Mouse (Mus musculus): ENCODE measurements around the gene Dph7. TPM values are rescaled to one million over a fixed set of nuclear protein-coding genes. Genes with fewer than 3 reads are reported as not detected.
"Not testable (repeated sequence)": the region's sequence is repeated elsewhere in the genome, so short reads cannot be mapped to it uniquely, and the experiment has no call there.

Gene Dph7
- total RNA-seq, 2 experiments from 2014 or later = 4.6 to 5.2 TPM

GRCm38 (mm10) chr2:24952537-24953055 lies 9.6 kb upstream of the Dph7 start:
- intact Hi-C loops (cut with DNase I) = no loop called here
- no peak for DNase-seq

DNA sequence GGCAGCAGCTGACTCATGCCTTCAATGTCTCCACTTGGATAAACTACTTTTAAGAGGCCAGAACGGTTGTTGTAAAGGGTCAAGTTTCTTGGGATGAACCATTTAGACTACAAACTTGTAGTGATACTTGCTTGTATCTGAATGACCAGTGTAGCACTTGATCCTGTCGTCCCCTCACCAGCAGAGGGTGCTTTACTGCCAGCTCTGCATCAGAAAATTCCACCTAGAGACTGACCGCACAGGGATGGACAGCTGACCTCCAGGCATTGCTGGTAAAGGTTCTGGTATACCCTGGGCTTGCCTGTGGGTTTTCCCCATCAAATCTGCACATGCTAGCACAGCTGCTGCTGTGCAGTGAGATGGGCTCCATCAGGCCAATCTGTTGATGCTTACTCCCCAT lies 1.3 kb upstream of the Dph7 start:
- peak; percentile 11 to 32 for DNase-seq
- intact Hi-C loops (cut with DNase I) = loop anchor here (5.0 kb wide), 1 partner anchor 41 kb away; no protein-coding TSS in a partner anchor

- DNase-seq = no peak
- intact Hi-C loops (cut with DNase I) = no loop called here
These were observed 8.2 kb downstream of the Dph7 start for GRCm38 (mm10) chr2:24970386-24970785.

GRCm38 (mm10) chr2:24974452-24974851 lies 12.3 kb downstream of the Dph7 start:
- intact Hi-C loops (cut with DNase I); DNase-seq: not testable (repeated sequence)

- intact Hi-C loops (cut with DNase I) = no loop called here
- DNase-seq = peak; percentile 97
These were observed 12.9 kb downstream of the Dph7 start, which contains the start of gene Mrpl41 for GRCm38 (mm10) chr2:24974906-24975703. TSS of gene Mrpl41 (minus strand) at chr2:24975098.

- intact Hi-C loops (cut with DNase I) = no loop called here
- peak; percentile 78 to 79 for DNase-seq
These were observed 13.6 kb downstream of the Dph7 start, which contains the start of gene Pnpla7 for GRCm38 (mm10) chr2:24975704-24976297. TSS of gene Pnpla7 (plus strand) at chr2:24976033.

DNA sequence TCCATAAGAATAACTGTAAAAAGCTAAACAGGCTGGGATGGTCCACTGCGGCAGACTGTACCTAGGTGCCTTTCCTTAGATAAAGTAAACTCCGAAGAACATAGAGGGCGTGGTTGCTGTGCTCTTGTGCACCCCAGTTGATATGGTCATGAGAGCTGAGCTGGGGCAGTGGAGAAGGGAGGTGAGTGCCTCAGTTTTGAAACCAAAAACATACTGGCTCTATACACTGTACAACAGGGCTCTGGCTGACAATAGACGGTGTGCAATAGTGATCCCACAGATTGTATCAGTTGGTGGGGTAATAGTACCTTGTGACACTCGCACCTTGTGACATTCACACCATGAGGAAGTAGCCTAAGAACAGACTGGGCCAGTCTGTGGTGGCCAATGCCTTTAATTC lies 14.8 kb downstream of the Dph7 start:
- intact Hi-C loops (cut with DNase I) = no loop called here
- DNase-seq = no peak

DNA sequence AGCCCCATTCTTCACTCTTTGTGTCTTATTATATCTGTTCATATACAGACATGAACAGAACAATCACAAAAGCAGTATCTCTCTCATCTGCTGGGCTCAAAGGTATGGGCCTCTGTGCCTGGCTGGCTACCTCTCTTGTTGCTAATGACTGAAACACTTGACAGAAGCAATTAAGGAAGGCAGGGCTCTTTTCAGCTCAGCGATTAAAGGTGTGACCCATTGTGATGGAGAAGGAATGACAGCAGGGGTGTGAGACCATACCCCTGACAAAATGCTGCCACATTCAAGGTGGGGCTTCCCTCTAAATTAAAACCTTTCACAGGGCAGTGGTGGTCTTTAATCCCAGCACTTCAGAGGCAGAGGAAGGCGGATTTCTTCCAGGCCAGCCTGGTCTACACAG lies 25.6 kb downstream of the Dph7 start:
- DNase-seq = no peak
- intact Hi-C loops (cut with DNase I) = no loop called here

DNA sequence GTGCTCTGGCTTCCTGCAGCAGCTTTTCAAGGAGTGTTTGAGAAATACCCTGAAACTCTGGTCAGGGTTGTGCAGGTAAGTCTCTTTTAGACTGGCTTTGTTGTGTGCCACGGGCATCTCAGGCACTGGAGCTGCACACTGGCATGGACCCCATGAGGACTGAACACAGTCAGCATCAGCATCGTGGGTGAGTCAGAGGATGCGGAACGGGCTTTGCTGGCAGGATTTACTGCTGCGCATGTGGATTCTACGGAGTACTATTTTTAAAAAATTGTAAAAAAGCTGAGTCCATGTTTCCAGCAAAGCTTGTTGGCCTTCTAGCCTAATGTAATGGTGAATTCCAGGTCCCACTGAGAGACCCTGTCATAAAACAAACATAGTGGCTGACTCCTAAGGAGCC lies 33.1 kb downstream of the Dph7 start:
- intact Hi-C loops (cut with DNase I) = no loop called here

GRCm38 (mm10) chr2:24996471-24996870 lies 34.3 kb downstream of the Dph7 start:
- DNase-seq = no peak
- intact Hi-C loops (cut with DNase I) = no loop called here

More for the DNA sequence above, 33.1 kb downstream of the Dph7 start:
- DNase-seq = no peak

- DNase-seq = peak; percentile 25 to 45
- intact Hi-C loops (cut with DNase I) = loop anchor here (5.0 kb wide), 1 partner anchor 38 kb away; the partner anchor contains the start of gene Dph7
These were observed 38.5 kb downstream of the Dph7 start for GRCm38 (mm10) chr2:25000544-25001235.

GRCm38 (mm10) chr2:25003946-25004786 lies 42.0 kb downstream of the Dph7 start:
- intact Hi-C loops (cut with DNase I) = loop anchor here (5.0 kb wide), 1 partner anchor 42 kb away; the partner anchor contains the start of gene Dph7

GRCm38 (mm10) chr2:25006767-25007166 lies 44.6 kb downstream of the Dph7 start:
- intact Hi-C loops (cut with DNase I) = no loop called here
- DNase-seq = no peak

More at GRCm38 (mm10) chr2:25003946-25004786, 42.0 kb downstream of the Dph7 start:
- DNase-seq = no peak

GRCm38 (mm10) chr2:25008250-25008649 lies 46.0 kb downstream of the Dph7 start:
- DNase-seq = no peak
- intact Hi-C loops (cut with DNase I) = no loop called here

Small RNA genes lying within 50 kb of the gene (microRNA-seq; reads per million reads assigned to microRNA genes)
- 0 reads per million in 2 experiments for gene Gm22875

Other genes starting within 250 kb of the Dph7 start
- under 1 TPM; 0.27 to 0.29 TPM for gene Cacna1b, start 199.2 kb upstream of the Dph7 start, total RNA-seq (2021)
- 10 to 100 TPM; 47.5 to 48.5 TPM for gene Ehmt1, start 42.8 kb upstream of the Dph7 start, total RNA-seq (2021)
- gene Arrdc1, start 27.1 kb upstream of the Dph7 start, total RNA-seq (2021) = 10 to 100 TPM; 10.0 to 10.2 TPM
- gene Zmynd19, start 12.6 kb upstream of the Dph7 start, total RNA-seq (2021) = 10 to 100 TPM; 14.1 to 18.3 TPM
- 10 to 100 TPM; 86.2 to 90.2 TPM for gene Mrpl41, start 12.7 kb downstream of the Dph7 start, total RNA-seq (2021)
- gene Pnpla7, start 13.6 kb downstream of the Dph7 start, total RNA-seq (2021) = 10 to 100 TPM; 18.5 to 23.9 TPM
- 10 to 100 TPM; 33.6 to 35.4 TPM for gene Nsmf, start 92.0 kb downstream of the Dph7 start, total RNA-seq (2021)
- gene Entpd8, start 117.9 kb downstream of the Dph7 start, total RNA-seq (2021) = not detected
- gene Noxa1, start 132.7 kb downstream of the Dph7 start, total RNA-seq (2021) = not detected
- gene Nrarp, start 218.4 kb downstream of the Dph7 start, total RNA-seq (2021) = 10 to 100 TPM; 14.0 to 15.0 TPM
- 1 to 10 TPM; 5.0 to 5.5 TPM for gene Tor4a, start 234.5 kb downstream of the Dph7 start, total RNA-seq (2021)
- 10 to 100 TPM; 35.7 to 36.2 TPM for gene Nelfb, start 249.1 kb downstream of the Dph7 start, total RNA-seq (2021)